Mouse (Mus musculus) kidney, adult 11 months (tissue): Measurements from ENCODE around the gene Irx5.

Experiments used
- DNase-seq: peaks from one replicate; pipeline ENCODE4 v3.0.0; 2022

The Irx5 gene

DNA sequence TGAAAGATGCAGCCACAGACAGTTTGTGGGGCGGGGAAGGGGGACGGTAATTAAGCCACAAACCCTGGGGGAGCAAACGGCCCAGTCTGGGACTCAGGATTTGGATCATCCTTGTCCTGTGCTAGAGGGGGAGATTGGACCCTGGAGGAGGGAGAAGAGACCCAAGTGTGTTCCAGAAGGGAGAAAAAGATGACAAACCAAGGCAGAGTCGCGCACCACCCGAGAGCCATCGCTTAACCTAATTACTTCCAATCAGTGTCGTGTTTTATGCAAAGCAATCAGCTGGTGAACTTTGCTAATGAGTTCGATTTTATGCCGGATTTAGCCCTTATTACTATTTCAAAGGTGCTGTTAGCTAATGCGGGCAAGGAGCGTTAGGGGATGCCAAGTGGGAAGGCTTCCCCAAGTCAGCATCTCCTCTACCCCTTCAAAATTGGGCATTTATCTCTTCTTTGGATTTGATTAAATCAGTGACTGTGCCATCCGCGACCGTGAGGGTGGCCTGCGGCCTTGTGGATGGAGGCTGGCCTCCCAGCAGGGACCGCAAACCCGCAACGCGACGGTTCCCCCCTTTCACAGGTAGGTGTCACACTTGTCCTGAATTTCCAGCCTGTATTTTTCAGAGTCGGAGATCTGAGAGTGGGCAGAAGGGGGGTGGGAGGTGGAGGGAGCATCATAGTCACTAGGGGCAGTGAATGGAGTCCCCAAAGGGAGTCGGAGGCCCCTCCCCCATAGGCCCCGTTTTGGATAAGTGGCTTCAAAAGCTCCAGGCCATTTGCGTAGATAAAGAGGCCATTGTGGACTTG is 4.3 kb downstream of the Irx5 start:
- no peak for DNase-seq

DNA sequence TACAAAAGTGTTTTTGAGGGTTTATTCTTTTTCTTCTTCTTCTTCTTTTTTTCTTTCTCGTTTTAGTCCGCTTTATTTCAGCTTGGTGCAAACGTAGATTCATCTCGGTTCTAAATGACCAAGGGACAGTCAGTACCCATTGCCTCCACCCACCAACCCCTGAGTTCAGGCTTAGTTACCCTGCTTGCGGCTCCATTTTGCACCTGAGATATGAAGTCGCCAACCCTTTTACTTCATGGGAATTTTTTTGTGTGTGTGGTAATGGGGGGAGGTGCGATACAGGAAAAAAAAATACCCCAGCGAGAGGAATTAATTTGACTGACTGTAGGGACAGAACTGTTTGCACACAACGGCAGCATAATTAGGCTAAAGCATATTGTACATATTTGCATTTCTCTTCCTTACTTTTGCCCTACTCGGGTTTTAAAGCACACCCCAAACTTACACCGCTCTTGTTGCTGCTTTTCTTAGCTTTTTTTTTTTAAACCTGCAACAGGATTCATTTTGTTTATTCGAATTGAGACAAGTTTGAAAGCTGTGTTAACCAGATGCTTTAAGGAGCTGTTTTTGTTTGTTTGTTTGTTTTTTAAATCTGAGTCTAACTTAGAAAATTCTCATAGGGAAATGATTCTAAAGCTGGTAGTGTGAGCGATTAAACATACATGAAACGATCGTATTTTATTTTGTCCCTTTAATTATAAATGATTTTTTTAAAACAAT is 5.1 kb downstream of the Irx5 start:
- DNase-seq, result no peak

DNA sequence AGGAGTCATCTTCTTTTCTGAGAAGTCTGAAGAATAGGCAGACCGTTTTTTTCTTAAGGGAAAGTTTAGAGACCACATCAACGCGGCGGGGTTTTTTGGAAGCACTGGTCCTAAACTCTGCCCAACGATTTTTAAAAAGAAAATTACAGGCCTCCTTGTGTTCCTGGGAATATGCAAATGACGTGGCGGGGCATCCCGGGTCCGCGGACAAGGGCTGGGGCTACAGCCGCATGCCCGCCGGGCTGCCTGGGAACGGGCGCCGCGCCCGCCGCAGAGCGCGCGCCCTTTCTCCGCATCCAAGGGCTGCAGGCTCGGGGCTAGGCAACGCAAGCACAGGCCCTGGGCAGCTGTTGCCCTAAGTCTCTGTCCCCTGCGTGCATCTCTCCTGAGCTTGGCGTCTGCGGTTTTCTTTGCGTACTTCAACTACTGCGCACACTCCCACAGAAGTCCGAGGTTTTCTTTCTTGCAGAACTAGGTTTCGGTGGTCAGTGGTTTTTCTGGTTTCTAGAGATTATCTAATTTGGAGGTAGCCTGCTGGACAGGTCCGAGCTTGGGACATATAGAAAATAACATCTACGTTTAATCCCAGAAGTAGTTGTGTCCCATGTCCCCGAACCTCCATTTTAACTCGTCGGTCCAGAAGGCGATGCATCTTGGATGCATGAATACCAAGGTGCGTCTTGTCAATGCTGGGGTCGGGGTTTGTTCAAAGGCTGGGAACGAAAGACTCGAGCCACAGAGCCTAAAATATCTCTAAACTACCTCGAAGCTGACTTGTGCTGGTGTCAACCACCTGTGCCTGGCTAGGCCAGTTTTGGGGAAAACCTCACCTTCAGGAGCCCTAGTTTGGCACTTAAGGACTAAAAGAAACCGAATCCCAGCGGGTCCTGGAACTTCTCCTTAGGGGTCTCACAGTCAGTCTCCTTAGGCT is 6.1 kb downstream of the Irx5 start:
- DNase-seq, result no peak

DNA sequence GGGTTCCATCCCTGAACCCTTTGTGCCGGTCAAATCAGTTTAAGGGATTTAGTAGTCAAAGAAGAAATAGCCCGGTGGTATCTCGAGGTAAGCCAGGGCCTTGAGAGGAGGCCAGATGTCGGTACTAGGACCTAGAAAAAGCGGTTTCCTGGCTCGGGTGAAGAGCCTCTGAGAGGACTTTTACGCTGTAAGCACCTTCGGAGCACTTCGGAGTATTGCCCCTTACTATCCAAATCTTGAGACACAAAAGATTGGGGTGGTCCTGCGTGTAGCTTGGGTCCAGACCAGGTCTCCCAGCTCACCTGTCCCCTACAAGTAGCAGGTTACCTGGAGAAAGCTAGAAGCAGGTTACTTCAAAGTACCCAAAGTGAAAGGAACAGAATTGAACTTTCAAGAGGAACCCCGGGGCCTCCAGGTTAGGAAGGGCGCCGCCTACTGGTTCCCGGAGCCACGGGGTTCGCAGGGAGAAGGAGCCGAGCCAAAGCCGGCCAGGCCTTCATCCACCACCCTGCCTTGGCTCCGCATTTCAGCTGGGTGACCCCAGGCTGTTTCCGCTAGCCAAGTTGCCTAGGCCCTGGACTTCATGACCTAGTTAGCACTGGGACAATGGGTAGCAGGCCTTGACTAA is 6.8 kb downstream of the Irx5 start:
- peak; percentile 36 for DNase-seq

DNA sequence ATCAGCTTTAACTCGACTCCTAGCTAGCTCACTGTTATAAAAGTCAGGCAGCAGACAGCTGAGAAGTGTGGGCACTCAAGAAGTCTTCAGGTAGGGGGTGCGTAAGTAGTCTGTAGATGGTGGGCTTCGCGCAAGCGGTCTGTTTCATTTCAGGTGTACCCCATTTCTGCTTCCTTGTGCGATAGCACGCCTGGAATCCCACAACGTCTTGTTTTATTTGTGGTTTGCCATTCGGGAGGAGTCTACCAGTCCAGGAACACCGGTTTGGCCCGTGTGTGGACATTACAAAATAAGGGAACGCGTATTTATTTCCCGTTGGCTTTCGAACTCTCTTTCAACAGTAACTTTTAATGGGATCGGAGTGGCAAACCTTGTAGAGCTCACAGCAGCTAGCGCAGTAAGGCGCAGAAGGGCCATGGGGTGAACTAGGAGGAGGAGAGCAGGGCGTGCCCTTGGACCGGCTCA is 7.4 kb downstream of the Irx5 start:
- no peak for DNase-seq

DNA sequence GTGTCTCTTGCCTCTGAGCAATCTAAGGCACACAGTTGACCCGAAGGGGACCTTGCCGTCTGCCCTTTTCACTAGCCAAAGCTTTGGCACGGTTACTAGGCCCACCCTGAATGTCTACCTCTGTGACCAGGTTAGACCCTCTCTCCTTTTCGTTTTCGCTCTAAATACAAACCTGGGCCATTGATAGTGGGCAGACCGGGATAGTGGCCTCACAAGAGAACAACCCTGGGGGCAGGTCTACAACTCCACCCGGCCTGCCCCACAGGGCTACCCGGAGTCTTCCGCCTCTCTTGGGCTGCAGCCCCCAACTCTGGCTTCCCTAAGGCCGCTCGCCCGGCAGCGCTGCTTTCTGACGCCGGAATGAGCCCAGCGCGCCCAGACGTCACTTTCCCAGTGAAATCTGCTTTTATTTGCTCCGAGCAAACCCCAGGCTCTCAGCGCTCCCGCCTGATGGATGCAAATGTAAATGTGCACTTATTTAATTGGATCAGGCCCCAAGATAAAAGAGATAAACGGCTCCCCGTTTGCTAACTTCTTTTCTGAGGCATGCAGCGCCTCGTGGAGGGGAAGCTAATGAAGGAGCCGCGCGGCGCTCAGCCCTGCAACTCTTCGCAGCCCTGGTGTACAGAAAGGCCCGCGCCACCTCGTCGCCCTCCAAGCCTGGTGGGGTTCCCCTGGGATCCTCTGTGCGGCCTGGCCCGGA is 8.0 kb downstream of the Irx5 start:
- no peak for DNase-seq

DNA sequence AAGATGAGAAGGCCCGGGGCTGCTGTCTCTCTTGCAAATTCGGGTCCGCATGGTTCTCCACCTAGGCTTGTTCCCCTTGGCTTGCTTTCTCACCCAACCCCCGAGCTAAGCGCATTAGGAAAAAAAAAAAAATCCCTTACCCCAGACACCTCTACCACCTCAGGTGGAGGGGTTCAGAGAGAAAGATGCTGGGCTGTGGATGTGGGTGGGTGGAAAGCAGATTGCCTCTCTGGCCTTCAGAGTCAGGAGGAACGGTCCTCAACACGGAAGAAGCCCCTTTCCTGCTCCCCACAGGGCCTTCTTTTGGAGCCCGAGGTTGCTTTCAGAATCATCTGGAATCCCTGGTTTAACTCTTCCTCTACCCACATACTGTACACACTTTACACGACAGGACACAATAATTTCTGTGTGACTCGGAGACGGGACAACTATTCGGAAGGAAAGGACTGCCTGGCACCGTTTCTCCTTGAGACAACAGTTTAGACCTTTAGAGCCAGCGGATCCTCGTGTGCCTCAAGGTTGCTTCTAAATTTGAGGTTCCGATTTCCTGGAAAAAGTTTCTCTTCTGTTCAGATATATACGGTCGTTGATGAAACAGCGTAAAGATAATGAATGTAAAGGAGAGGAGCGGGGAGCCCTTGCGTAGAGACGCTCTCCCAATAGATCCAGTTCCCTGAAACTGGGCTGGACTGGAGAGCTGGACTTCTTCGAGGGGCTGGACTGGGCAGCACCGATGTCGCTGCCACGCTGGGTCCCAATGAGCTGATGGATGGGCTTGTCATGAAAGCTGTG is 8.7 kb downstream of the Irx5 start:
- DNase-seq, result no peak

DNA sequence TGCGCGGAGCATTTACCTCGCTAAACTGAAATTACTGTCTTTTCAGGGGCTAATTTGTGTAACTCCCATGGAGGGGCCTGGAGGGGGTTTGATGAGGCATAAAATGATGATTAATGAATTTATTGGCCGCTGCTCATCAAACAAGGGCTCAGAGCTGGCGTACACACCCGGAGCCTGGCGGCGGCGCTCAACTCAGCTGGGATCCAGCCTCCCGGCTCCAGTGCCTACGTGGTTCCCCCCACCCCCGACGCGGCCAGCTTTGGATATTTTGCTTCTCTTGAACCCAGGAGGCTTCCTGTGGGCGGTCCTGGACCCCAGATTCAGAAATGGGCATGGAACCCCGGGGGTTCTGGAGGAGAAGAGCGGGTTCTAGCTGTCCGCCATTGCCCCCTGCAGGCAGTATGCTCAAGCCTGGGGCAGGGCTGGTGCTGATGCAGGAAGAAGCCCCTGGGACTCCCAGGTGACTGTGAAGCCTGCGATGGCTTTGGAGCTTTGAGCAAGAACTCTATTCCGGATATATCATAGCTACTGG is 9.4 kb downstream of the Irx5 start:
- DNase-seq, result no peak

DNA sequence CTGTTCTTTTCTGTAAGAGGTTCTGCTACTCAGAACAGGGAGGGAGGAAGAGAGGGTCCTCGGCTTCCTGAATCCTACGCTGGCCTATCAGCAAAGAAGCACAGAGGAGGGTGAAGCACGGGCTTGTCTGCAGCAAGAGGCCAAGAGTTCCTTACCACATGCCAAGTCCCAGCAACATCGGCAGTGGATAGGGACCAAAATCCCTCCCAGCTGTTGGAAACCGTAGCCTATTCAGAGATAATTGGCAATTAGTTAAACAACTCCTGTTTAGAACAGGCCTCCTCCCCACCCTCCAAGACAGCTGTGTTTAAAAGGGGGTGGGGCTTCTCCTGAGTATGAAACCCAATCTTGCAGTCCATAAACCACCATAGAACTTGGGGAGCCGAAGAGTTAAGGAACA is 22.1 kb downstream of the Irx5 start:
- no peak for DNase-seq

DNA sequence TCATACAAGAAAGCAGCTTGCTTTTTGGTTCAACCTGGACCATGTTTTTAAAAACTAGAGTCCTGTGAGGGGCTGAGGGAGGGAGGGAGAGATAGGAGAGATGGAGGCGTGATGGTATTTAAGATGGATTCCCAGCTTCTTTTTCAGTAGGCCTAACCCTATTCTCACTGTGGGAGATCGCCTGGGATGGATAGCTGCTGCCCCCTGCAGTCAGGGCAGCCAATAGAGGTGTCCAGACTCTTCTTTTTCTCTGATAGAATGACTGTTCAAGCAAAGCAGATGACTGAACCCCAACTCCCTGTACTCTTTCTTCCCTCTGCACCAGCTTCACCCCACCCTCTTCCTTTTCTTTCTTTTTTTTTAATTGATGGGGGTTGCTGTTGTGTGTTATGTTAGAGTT is 23.1 kb downstream of the Irx5 start:
- DNase-seq, result no peak

DNA sequence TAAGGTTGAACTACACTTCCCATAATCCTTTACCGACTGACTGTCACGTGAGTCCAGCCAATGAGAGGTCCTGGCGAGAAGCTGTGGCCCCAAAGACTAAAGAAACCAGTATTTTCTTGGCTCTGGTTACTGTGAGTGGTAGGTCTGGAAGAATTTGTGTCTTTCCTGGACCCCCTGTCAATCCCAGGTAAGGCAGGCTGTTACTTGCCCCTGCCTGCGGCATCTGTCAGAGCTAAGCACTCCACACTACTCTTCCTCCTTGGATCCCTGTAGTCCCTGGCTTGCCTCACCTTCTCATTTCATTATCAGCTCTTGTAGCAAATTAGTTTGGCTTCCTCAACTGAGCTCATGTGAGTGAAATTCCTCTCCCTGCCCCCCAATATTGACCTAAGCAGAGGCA is 30.5 kb downstream of the Irx5 start:
- no peak for DNase-seq

DNA sequence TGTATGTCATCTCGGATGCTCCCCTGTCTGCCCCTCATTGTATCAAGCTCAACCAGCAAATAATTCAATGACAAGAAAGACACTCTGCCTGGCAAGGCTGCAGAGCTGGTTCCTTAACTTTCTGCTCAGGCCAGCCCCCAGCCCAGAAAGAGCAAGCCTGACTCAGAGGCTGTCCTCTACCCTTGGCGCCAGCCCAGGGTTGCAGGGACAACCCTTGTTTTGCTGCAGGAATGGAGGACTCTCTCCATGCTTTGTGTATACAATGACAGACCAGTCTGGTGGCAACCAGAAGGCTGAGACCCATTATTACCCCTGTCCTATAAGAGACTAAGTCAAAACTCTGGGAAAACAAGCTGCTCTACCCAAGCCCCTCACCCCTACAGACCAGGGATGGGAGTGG is 46.8 kb downstream of the Irx5 start:
- no peak for DNase-seq

DNA sequence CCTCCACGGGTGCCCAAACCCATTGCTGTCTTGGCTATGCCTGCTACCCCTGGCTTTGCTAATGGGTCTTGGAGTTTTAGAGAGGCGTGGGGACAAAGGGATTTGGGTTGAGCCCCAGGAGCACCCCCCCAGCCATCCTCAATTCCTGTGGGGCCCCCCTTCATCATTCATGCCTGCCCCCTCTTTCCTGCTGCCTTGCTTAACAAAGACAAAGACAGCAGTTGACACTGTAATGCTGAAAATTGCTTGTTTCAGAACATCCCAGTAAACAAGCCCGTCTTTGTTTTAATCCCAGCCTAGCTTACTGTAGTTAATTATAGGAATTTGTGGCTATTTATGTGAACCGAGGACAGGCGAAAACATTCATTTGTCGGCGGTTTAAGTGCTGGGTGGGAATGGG is 50.7 kb downstream of the Irx5 start:
- DNase-seq, result no peak

DNA sequence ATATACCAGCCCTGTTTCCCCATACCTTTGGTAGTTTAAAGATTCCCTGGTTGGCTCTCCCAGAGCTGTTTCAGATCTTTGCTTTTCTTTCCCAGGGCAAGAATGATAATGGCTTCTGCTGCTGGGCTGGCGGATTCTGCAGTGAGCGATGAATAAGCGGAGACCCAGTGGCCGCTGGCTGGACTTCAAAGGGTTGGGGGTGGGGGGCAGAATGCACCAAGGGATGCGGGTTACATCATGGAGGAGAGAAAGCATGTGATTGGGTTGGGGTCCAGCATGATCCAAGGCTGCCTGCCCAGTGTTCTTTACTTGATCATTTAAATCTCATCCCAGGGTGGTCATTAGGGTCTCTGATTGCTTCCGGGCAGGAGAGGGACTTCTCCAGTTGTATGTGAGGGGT is 56.2 kb downstream of the Irx5 start:
- no peak for DNase-seq

DNA sequence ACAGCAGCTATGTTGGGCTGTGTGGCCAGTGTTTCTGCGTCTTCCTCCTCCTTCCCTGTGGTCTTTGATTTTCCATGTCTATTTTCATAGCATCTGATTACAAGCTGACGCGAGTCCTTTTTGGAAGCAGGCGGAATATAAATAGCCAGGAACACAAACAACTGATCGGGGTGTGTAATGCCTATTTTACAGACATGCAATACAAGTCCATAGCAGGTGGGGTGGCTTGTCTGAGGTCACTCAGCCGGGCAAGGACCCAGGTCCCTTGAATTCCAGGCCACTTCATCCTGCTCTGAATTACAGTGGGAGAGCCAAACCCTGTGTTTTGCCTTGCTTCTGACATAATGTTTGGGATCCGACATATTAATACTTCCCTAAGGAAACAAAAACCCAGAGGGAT is 63.2 kb downstream of the Irx5 start:
- DNase-seq, result no peak
